Mouse (Mus musculus) stomach, postnatal 0 days (tissue): ENCODE measurements at regions not wholly inside any gene's neighbourhood (a gene's known extent, or its start where the extent isn't known, plus 50 kb on each side); places are given as distances from the start of the nearest gene placed in this dataset.

Experiments used
- CTCF ChIP-seq: IDR thresholded peaks from 2 replicates; pipeline ENCODE4 v1.5.1; 2016; ENCODE audit warnings: antibody characterized with exemption, low read depth, mild to moderate bottlenecking, moderate library complexity
- EP300 ChIP-seq: optimal IDR thresholded peaks from 2 replicates; pipeline ENCODE3; 2016; ENCODE audit warnings: antibody characterized with exemption

DNA sequence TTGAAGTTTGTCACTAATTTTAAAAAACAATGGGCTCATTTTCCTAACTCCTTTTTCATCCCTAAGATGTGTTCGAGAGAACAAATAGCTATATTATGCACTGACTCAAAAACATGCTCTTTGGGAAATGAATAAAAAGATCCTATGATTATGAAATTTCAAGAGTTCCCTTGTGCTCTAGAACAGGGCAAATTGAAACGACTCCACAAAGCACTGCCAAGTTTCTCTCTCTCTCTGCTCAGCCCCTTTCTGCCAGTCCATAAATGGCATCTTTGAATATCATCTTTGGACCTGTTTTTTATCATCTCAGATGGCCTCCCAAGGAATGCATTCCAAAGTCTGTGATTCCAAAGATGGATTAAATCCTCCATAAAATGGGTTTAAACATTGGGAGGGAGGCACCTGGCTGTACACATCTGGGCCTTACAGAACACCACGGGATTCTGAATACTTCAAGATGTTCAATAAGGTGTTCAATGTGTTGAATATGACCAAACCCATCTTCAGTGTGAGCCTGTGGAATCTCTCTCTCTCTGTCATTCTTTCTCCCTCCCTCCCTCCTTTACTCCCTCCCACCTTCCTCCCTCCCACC is 528.0 kb upstream of the Atp11b start:
- no peak for TF ChIP-seq CTCF
- TF ChIP-seq EP300 = no peak
